ENCODE assay signal across 25 mouse cellular contexts in genomic region chr5:28203086-28203485, GRCm38 (mm10). TPM values are rescaled to one million over a fixed set of nuclear protein-coding genes. Genes with fewer than 3 reads are reported as not detected.
A peak's percentile ranks its signal among the peaks of the same experiment; 100 is the strongest.
DNase-seq lines count a peak whose midpoint lies in the region; ATAC-seq and TF ChIP-seq lines count a peak whose summit lies in the region.
"Had no signal": no experiment of that assay in that cellular context is flagged by ENCODE, and none has a peak within 500 bp of the region (broad histone marks: within the 10 kb centered on the region; RNA-seq: fewer than 3 reads in every experiment).

No protein-coding gene starts in this region.

- ATAC-seq in midbrain, embryonic 12.5 days (ENCODE audit: low FRiP score, low read depth) = no peak
- no peak for ATAC-seq in midbrain, embryonic 14.5 days (ENCODE audit: low FRiP score, low TSS enrichment)
- no peak for ATAC-seq in midbrain, postnatal 0 days (ENCODE audit: low FRiP score)
- ATAC-seq: CD4-positive, CD25-positive, alpha-beta regulatory T cell, adult 4 months; forebrain, embryonic 14.5 days; forebrain, embryonic 16.5 days had no signal

- WGBS in midbrain, embryonic 12.5 days = 76% methylated on average over 6 of the region's 6 CpGs
- WGBS in midbrain, embryonic 10.5 days = 81% methylated on average over 6 of the region's 6 CpGs
- WGBS in midbrain, embryonic 14.5 days = 63% methylated on average over 6 of the region's 6 CpGs
- 73% methylated on average over 6 of the region's 6 CpGs for WGBS in midbrain, postnatal 0 days

- H3K36me3 ChIP-seq in midbrain, embryonic 12.5 days = no peaks in the 10 kb centered on the region
- peaks cover 30% of the 10 kb centered on the region for H3K36me3 ChIP-seq in midbrain, embryonic 10.5 days
- H3K36me3 ChIP-seq in midbrain, embryonic 14.5 days (ENCODE audit: control insufficient read depth, insufficient read depth, low read length) = no peaks in the 10 kb centered on the region
- H3K36me3 ChIP-seq in midbrain, postnatal 0 days (ENCODE audit: insufficient read depth, low read length) = no peaks in the 10 kb centered on the region
- H3K36me3 ChIP-seq: embryonic facial prominence, embryonic 13.5 days; embryonic facial prominence, embryonic 15.5 days; forebrain, embryonic 10.5 days; forebrain, embryonic 12.5 days had no signal

- H3K9ac ChIP-seq in midbrain, embryonic 12.5 days (replicated peaks) = no peak overlapping the region
- H3K9ac ChIP-seq in midbrain, embryonic 14.5 days (replicated peaks; ENCODE audit: low read length) = no peak overlapping the region
- no peak overlapping the region for H3K9ac ChIP-seq in midbrain, postnatal 0 days (replicated peaks; ENCODE audit: low read length, poor library complexity, severe bottlenecking)
- H3K9ac ChIP-seq: embryonic facial prominence, embryonic 13.5 days; embryonic facial prominence, embryonic 15.5 days; forebrain, embryonic 12.5 days had no signal

- H3K4me1 ChIP-seq in midbrain, embryonic 12.5 days = peaks cover 6% of the 10 kb centered on the region; the same call in 1 of the 2 replicates
- H3K4me1 ChIP-seq in midbrain, embryonic 10.5 days = peaks cover 44% of the 10 kb centered on the region
- peaks cover 10% of the 10 kb centered on the region; the same call in 1 of the 2 replicates for H3K4me1 ChIP-seq in midbrain, embryonic 14.5 days (ENCODE audit: control insufficient read depth, insufficient read depth, low read length)
- no peaks in the 10 kb centered on the region for H3K4me1 ChIP-seq in midbrain, postnatal 0 days (ENCODE audit: insufficient read depth, low read length)
- H3K4me1 ChIP-seq: embryonic facial prominence, embryonic 13.5 days; embryonic facial prominence, embryonic 15.5 days; forebrain, embryonic 10.5 days; forebrain, embryonic 12.5 days had no signal

- no peaks in the 10 kb centered on the region for H3K9me3 ChIP-seq in midbrain, embryonic 12.5 days
- no peaks in the 10 kb centered on the region for H3K9me3 ChIP-seq in midbrain, embryonic 10.5 days (replicated peaks)
- H3K9me3 ChIP-seq in midbrain, embryonic 14.5 days (ENCODE audit: control insufficient read depth, low read length) = no peaks in the 10 kb centered on the region
- no peaks in the 10 kb centered on the region for H3K9me3 ChIP-seq in midbrain, postnatal 0 days (ENCODE audit: low read length)
- H3K9me3 ChIP-seq: embryonic facial prominence, embryonic 13.5 days; embryonic facial prominence, embryonic 15.5 days; forebrain, embryonic 10.5 days; forebrain, embryonic 12.5 days had no signal

- no peak overlapping the region for H3K27ac ChIP-seq in midbrain, embryonic 12.5 days (replicated peaks)
- H3K27ac ChIP-seq in midbrain, embryonic 10.5 days (replicated peaks) = no peak overlapping the region
- no peak overlapping the region for H3K27ac ChIP-seq in midbrain, embryonic 14.5 days (replicated peaks; ENCODE audit: low read depth, low read length)
- no peak overlapping the region for H3K27ac ChIP-seq in midbrain, postnatal 0 days (ENCODE audit: low read depth, low read length)
- H3K27ac ChIP-seq: embryonic facial prominence, embryonic 13.5 days; embryonic facial prominence, embryonic 15.5 days; forebrain, embryonic 10.5 days; forebrain, embryonic 12.5 days had no signal

- no peak overlapping the region for H3K4me3 ChIP-seq in midbrain, embryonic 12.5 days
- no peak overlapping the region for H3K4me3 ChIP-seq in midbrain, embryonic 10.5 days
- H3K4me3 ChIP-seq in midbrain, embryonic 14.5 days (replicated peaks; ENCODE audit: low read depth, low read length) = no peak overlapping the region
- no peak overlapping the region for H3K4me3 ChIP-seq in midbrain, postnatal 0 days (ENCODE audit: low read depth, low read length)
- H3K4me3 ChIP-seq: embryonic facial prominence, embryonic 13.5 days; embryonic facial prominence, embryonic 15.5 days; erythroblast, embryonic 14.5 days; forebrain, embryonic 10.5 days; forebrain, embryonic 12.5 days had no signal

- peaks cover 48% of the 10 kb centered on the region for H3K27me3 ChIP-seq in midbrain, embryonic 12.5 days
- peaks cover 95% of the 10 kb centered on the region for H3K27me3 ChIP-seq in midbrain, embryonic 10.5 days (ENCODE audit: low read depth, poor library complexity, severe bottlenecking)
- H3K27me3 ChIP-seq in midbrain, embryonic 14.5 days (ENCODE audit: control insufficient read depth, insufficient read depth, low read length) = peaks cover 5% of the 10 kb centered on the region
- H3K27me3 ChIP-seq in midbrain, postnatal 0 days (ENCODE audit: insufficient read depth, low read length) = no peaks in the 10 kb centered on the region

- TF ChIP-seq CTCF in midbrain, postnatal 0 days (IDR thresholded peaks at IDR 0.05) = no peak

- H3K4me2 ChIP-seq in midbrain, embryonic 12.5 days (replicated peaks) = 0 out of 2 replicates have a peak overlapping the region, but pooled peaks have one; percentile 4
- H3K4me2 ChIP-seq in midbrain, embryonic 14.5 days (ENCODE audit: low read length) = peak overlapping the region; percentile 80
- H3K4me2 ChIP-seq in midbrain, postnatal 0 days (ENCODE audit: low read depth, low read length, poor library complexity, severe bottlenecking) = no peak overlapping the region
- H3K4me2 ChIP-seq: embryonic facial prominence, embryonic 13.5 days; embryonic facial prominence, embryonic 15.5 days; forebrain, embryonic 12.5 days had no signal

- peak; percentile 72 for DNase-seq in heart, adult 11 months
- DNase-seq in heart, postnatal 4 days = no peak
- no peak for DNase-seq in midbrain, embryonic 10.5 days (ENCODE audit: low spot score)
- no peak for DNase-seq in midbrain, embryonic 14.5 days
- no peak for DNase-seq in midbrain, postnatal 0 days (ENCODE audit: low spot score)
- DNase-seq: adrenal gland, adult 2 months; adrenal gland, postnatal 10 days; adrenal gland, postnatal 25 days; B cell, adult 2 months; cerebellum, adult 11 months; cerebellum, adult 18-20 months; cerebellum, adult 8-10 months; embryo, embryonic 11 days had no signal

RNA-seq across cellular contexts. Expression of gene En2, which starts 37.6 kb away (rescaled TPM):
- not detected for total RNA-seq in heart, postnatal 4 days (2021)
- polyA plus RNA-seq in midbrain, embryonic 12.5 days (2016; fragmentation: Nextera tagmentation; extraction: Ambion mirVana) = 1.5 and 2.1 TPM in 2 replicates
- 0.84 and 1.1 TPM in 2 replicates for polyA plus RNA-seq in midbrain, embryonic 10.5 days (2016; fragmentation: Nextera tagmentation; extraction: Ambion mirVana)
- 3.8 TPM in 2 replicates for polyA plus RNA-seq in midbrain, embryonic 14.5 days (2014; fragmentation: Nextera tagmentation; extraction: Ambion mirVana)
- total RNA-seq in midbrain, postnatal 0 days (2014; rRNA removed) = 49.5 and 62.0 TPM in 2 replicates
- 0.86 and 1.0 TPM in 2 replicates for polyA plus RNA-seq in midbrain, postnatal 0 days (2015; fragmentation: Nextera tagmentation; extraction: Ambion mirVana)
- total RNA-seq: adrenal gland, postnatal 10 days; CH12.LX; common myeloid progenitor, adult 5-6 weeks; MEL had no signal
- polyA plus RNA-seq: CD4-positive, CD25-positive, alpha-beta regulatory T cell, adult 4 months; embryonic facial prominence, embryonic 13.5 days; embryonic facial prominence, embryonic 15.5 days; erythroblast, embryonic 14.5 days; forebrain, embryonic 10.5 days; forebrain, embryonic 12.5 days; forebrain, embryonic 14.5 days; forebrain, embryonic 16.5 days had no signal

RNA-seq across cellular contexts. Expression of gene Cnpy1, which starts 42.5 kb away (rescaled TPM):
- total RNA-seq in heart, postnatal 4 days (2021) = not detected
- polyA plus RNA-seq in midbrain, embryonic 12.5 days (2016; fragmentation: Nextera tagmentation; extraction: Ambion mirVana) = 96.7 and 148 TPM in 2 replicates
- polyA plus RNA-seq in midbrain, embryonic 10.5 days (2016; fragmentation: Nextera tagmentation; extraction: Ambion mirVana) = 95.4 and 137 TPM in 2 replicates
- polyA plus RNA-seq in midbrain, embryonic 14.5 days (2014; fragmentation: Nextera tagmentation; extraction: Ambion mirVana) = 67.4 and 99.4 TPM in 2 replicates
- 41.4 and 47.0 TPM in 2 replicates for total RNA-seq in midbrain, postnatal 0 days (2014; rRNA removed)
- 14.6 and 17.5 TPM in 2 replicates for polyA plus RNA-seq in midbrain, postnatal 0 days (2015; fragmentation: Nextera tagmentation; extraction: Ambion mirVana)
- total RNA-seq: adrenal gland, adult 2 months; adrenal gland, postnatal 25 days; common myeloid progenitor, adult 5-6 weeks; MEL had no signal
- polyA plus RNA-seq: adrenal gland, adult 2 months; CD4-positive, CD25-positive, alpha-beta regulatory T cell, adult 4 months; erythroblast, embryonic 14.5 days had no signal
